Mouse (Mus musculus): Measurements from ENCODE around the gene Gm20605.

- TF ChIP-seq POLR2A (IDR thresholded peaks at IDR 0.05; ENCODE audit: borderline replicate concordance, low read depth, low read length) = no peak
- no peak for TF ChIP-seq CTCF (IDR thresholded peaks at IDR 0.05; ENCODE audit: low read depth, low read length)
These were observed 18.9 kb upstream of the Gm20605 start for GRCm38 (mm10) chr5:137610056-137610455.
